Mouse (Mus musculus): ENCODE results near the gene Sugp2. TPM values are rescaled to one million over a fixed set of nuclear protein-coding genes. Genes with fewer than 3 reads are reported as not detected.

Gene Sugp2
- polyA plus RNA-seq, 1 experiment from 2014 or later = 7.3 TPM

- H3K27ac ChIP-seq (ENCODE audit: low read depth) = no peak overlapping the region
- DNase-seq (no peak), ATAC-seq (no peak)
- no peaks in the 10 kb centered on the region for H3K4me1 ChIP-seq (ENCODE audit: insufficient read depth)
- H3K4me3 ChIP-seq (ENCODE audit: low read depth, low read length) = no peak overlapping the region
- H3K9me3 ChIP-seq (ENCODE audit: low read length) = no peaks in the 10 kb centered on the region
- no peak overlapping the region for H3K9ac ChIP-seq (replicated peaks)
- TF ChIP-seq CTCF (IDR thresholded peaks at IDR 0.05; ENCODE audit: low read depth) (no peak), EP300 (IDR thresholded peaks at IDR 0.05; ENCODE audit: low read depth) (no peak)
- no peaks in the 10 kb centered on the region for H3K27me3 ChIP-seq (ENCODE audit: insufficient read depth, low read length)
- whole genome bisulfite sequencing (ENCODE audit: insufficient replicate concordance) = 91% methylated on average over 6 of the region's 6 CpGs
- no peak overlapping the region for H3K4me2 ChIP-seq (ENCODE audit: low read depth, low read length)
- peaks cover 66% of the 10 kb centered on the region for H3K36me3 ChIP-seq (replicated peaks; ENCODE audit: insufficient read depth, low read length)
These were observed 12.6 kb downstream of the Sugp2 start for GRCm38 (mm10) chr8:70246622-70247021.

GRCm38 (mm10) chr8:70247841-70248240 lies 13.8 kb downstream of the Sugp2 start:
- H3K27me3 ChIP-seq (ENCODE audit: insufficient read depth, low read length) = no peaks in the 10 kb centered on the region
- 93% methylated on average over 3 of the region's 3 CpGs for WGBS (ENCODE audit: insufficient replicate concordance)
- H3K4me1 ChIP-seq (ENCODE audit: insufficient read depth) = no peaks in the 10 kb centered on the region
- ATAC-seq (no peak), DNase-seq (no peak)
- H3K9me3 ChIP-seq (ENCODE audit: low read length) = no peaks in the 10 kb centered on the region
- H3K36me3 ChIP-seq (replicated peaks; ENCODE audit: insufficient read depth, low read length) = peaks cover 71% of the 10 kb centered on the region
- no peak overlapping the region for H3K4me3 ChIP-seq (ENCODE audit: low read depth, low read length)
- H3K9ac ChIP-seq (replicated peaks) = no peak overlapping the region
- H3K27ac ChIP-seq (ENCODE audit: low read depth) = no peak overlapping the region
- no peak overlapping the region for H3K4me2 ChIP-seq (ENCODE audit: low read depth, low read length)
- TF ChIP-seq CTCF (IDR thresholded peaks at IDR 0.05; ENCODE audit: low read depth) = no peak
- TF ChIP-seq EP300 (IDR thresholded peaks at IDR 0.05; ENCODE audit: low read depth) = no peak

- Histone ChIP-seq H3K36me3 (replicated peaks; ENCODE audit: insufficient read depth, low read length) (peaks cover 86% of the 10 kb centered on the region), H3K9ac (replicated peaks) (no peak overlapping the region)
- no peak for ATAC-seq
These were observed 20.6 kb downstream of the Sugp2 start for GRCm38 (mm10) chr8:70254628-70255027.

GRCm38 (mm10) chr8:70257456-70257855 lies 23.4 kb downstream of the Sugp2 start:
- H3K4me3 ChIP-seq (ENCODE audit: low read depth, low read length) = no peak overlapping the region
- ATAC-seq (no peak), DNase-seq (no peak)
- H3K27ac ChIP-seq (ENCODE audit: low read depth) = no peak overlapping the region
- H3K9ac ChIP-seq (replicated peaks) = no peak overlapping the region
- no peaks in the 10 kb centered on the region for H3K27me3 ChIP-seq (ENCODE audit: insufficient read depth, low read length)
- no peak for TF ChIP-seq CTCF (IDR thresholded peaks at IDR 0.05; ENCODE audit: low read depth)
- TF ChIP-seq EP300 (IDR thresholded peaks at IDR 0.05; ENCODE audit: low read depth) = no peak
- WGBS (ENCODE audit: insufficient replicate concordance) = 91% methylated on average over 3 of the region's 3 CpGs
- no peak overlapping the region for H3K4me2 ChIP-seq (ENCODE audit: low read depth, low read length)
- peaks cover 7% of the 10 kb centered on the region; the same call in 1 of the 2 replicates for H3K4me1 ChIP-seq (ENCODE audit: insufficient read depth)
- no peaks in the 10 kb centered on the region for H3K9me3 ChIP-seq (ENCODE audit: low read length)
- H3K36me3 ChIP-seq (replicated peaks; ENCODE audit: insufficient read depth, low read length) = peaks cover 80% of the 10 kb centered on the region

More at GRCm38 (mm10) chr8:70254628-70255027, 20.6 kb downstream of the Sugp2 start:
- no peak for DNase-seq
- H3K27me3 ChIP-seq (ENCODE audit: insufficient read depth, low read length) = no peaks in the 10 kb centered on the region
- no peak overlapping the region for H3K4me3 ChIP-seq (ENCODE audit: low read depth, low read length)
- no peak overlapping the region for H3K4me2 ChIP-seq (ENCODE audit: low read depth, low read length)
- TF ChIP-seq CTCF (IDR thresholded peaks at IDR 0.05; ENCODE audit: low read depth) = peak; percentile 37; the same call in 1 of the 2 replicates
- TF ChIP-seq EP300 (IDR thresholded peaks at IDR 0.05; ENCODE audit: low read depth) = no peak
- WGBS (ENCODE audit: insufficient replicate concordance) = 73% methylated on average over 1 of the region's 1 CpGs
- H3K4me1 ChIP-seq (ENCODE audit: insufficient read depth) = peaks cover 7% of the 10 kb centered on the region; the same call in 1 of the 2 replicates
- H3K9me3 ChIP-seq (ENCODE audit: low read length) = no peaks in the 10 kb centered on the region
- no peak overlapping the region for H3K27ac ChIP-seq (ENCODE audit: low read depth)

- no peak overlapping the region for H3K9ac ChIP-seq (replicated peaks)
- peaks cover 80% of the 10 kb centered on the region for H3K36me3 ChIP-seq (replicated peaks; ENCODE audit: insufficient read depth, low read length)
- no peak overlapping the region for H3K4me2 ChIP-seq (ENCODE audit: low read depth, low read length)
- H3K4me3 ChIP-seq (ENCODE audit: low read depth, low read length) = no peak overlapping the region
- DNase-seq (no peak), ATAC-seq (peak; percentile 70)
- peak overlapping the region; percentile 62; the same call in 1 of the 2 replicates for H3K27ac ChIP-seq (ENCODE audit: low read depth)
- 66% methylated on average over 5 of the region's 5 CpGs for WGBS (ENCODE audit: insufficient replicate concordance)
- TF ChIP-seq EP300 (IDR thresholded peaks at IDR 0.05; ENCODE audit: low read depth) (no peak), CTCF (IDR thresholded peaks at IDR 0.05; ENCODE audit: low read depth) (no peak)
- peaks cover 7% of the 10 kb centered on the region; the same call in 1 of the 2 replicates for H3K4me1 ChIP-seq (ENCODE audit: insufficient read depth)
- no peaks in the 10 kb centered on the region for H3K9me3 ChIP-seq (ENCODE audit: low read length)
- H3K27me3 ChIP-seq (ENCODE audit: insufficient read depth, low read length) = no peaks in the 10 kb centered on the region
These were observed 24.6 kb downstream of the Sugp2 start for GRCm38 (mm10) chr8:70258600-70258999.

- Histone ChIP-seq H3K9ac (replicated peaks) (no peak overlapping the region), H3K4me2 (ENCODE audit: low read depth, low read length) (no peak overlapping the region), H3K4me3 (ENCODE audit: low read depth, low read length) (no peak overlapping the region), H3K9me3 (ENCODE audit: low read length) (no peaks in the 10 kb centered on the region), H3K27ac (ENCODE audit: low read depth) (peak overlapping the region; percentile 62; the same call in 1 of the 2 replicates), H3K36me3 (replicated peaks; ENCODE audit: insufficient read depth, low read length) (peaks cover 80% of the 10 kb centered on the region), H3K4me1 (ENCODE audit: insufficient read depth) (peaks cover 7% of the 10 kb centered on the region; the same call in 1 of the 2 replicates), H3K27me3 (ENCODE audit: insufficient read depth, low read length) (no peaks in the 10 kb centered on the region)
- ATAC-seq (peak; percentile 84), DNase-seq (no peak)
- WGBS (ENCODE audit: insufficient replicate concordance) = 65% methylated on average over 2 of the region's 2 CpGs
- TF ChIP-seq CTCF (IDR thresholded peaks at IDR 0.05; ENCODE audit: low read depth) (no peak), EP300 (IDR thresholded peaks at IDR 0.05; ENCODE audit: low read depth) (no peak)
These were observed 25.0 kb downstream of the Sugp2 start for GRCm38 (mm10) chr8:70259043-70259442.

Data from liver, postnatal 0 days (tissue).